Mouse (Mus musculus) liver, embryonic 14.5 days (tissue): ENCODE measurements around the gene Iqschfp.

Experiments used
- CTCF ChIP-seq: IDR thresholded peaks from 2 replicates; pipeline ENCODE4 v1.5.1; 2016; ENCODE audit warnings: antibody characterized with exemption, low read depth, control low read depth
- EP300 ChIP-seq: IDR thresholded peaks from 2 replicates; pipeline ENCODE4 v1.6.1; 2016; ENCODE audit warnings: antibody characterized with exemption, low read depth

GRCm38 (mm10) chr3:68121338-68121737 is 229.3 kb downstream of the Iqschfp start:
- TF ChIP-seq CTCF (no peak), EP300 (no peak)
